Mouse (Mus musculus): Measurements from ENCODE around the gene Hhipl1. TPM values are rescaled to one million over a fixed set of nuclear protein-coding genes. Genes with fewer than 3 reads are reported as not detected.

Gene Hhipl1
- polyA plus RNA-seq, 1 experiment from 2014 or later = 0.24 TPM

DNA sequence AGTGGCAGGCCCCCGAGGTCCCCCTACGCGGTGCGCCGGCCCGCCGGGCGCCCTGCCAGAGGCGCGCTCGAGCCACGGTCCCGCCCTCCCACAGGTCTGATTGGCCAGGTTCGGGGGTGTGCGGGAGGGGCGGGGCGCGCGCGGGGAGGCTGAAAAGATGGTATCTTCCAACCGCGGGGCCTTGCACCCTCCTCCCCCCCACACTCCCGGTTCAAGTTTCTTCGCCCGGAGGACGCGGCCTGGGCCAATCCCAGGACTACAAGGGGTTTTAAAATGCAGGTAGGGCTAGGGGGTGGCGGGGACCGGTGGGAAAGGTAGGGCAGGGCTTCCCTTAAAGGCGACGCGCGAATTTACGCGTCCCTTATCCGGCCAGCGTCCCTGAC is 30.6 kb upstream of the Hhipl1 start:
- Histone ChIP-seq H3K9ac (ENCODE audit: low read length) (peak overlapping the region; percentile 63), H3K27me3 (ENCODE audit: control insufficient read depth, insufficient read depth, low read length) (no peaks in the 10 kb centered on the region), H3K27ac (replicated peaks) (peak overlapping the region; percentile 77), H3K4me2 (replicated peaks; ENCODE audit: low read depth) (peak overlapping the region; percentile 99), H3K36me3 (ENCODE audit: control insufficient read depth, insufficient read depth, low read length) (no peaks in the 10 kb centered on the region), H3K9me3 (ENCODE audit: control insufficient read depth, low read length) (no peaks in the 10 kb centered on the region), H3K4me3 (ENCODE audit: low read depth, low read length) (peak overlapping the region; percentile 66), H3K4me1 (replicated peaks; ENCODE audit: control insufficient read depth, insufficient read depth) (peaks cover 16% of the 10 kb centered on the region)
- peak; percentile 96 for ATAC-seq (ENCODE audit: low FRiP score, low TSS enrichment)
- DNase-seq (ENCODE audit: low spot score) = peak; percentile 99
- TF ChIP-seq CTCF (IDR thresholded peaks at IDR 0.05; ENCODE audit: low read depth) (no peak), EP300 (optimal IDR thresholded peaks at IDR 0.05) (no peak)
- under 1% methylated on average over 32 of the region's 37 CpGs for WGBS

GRCm38 (mm10) chr12:108275920-108276822 is 29.9 kb upstream of the Hhipl1 start:
- Histone ChIP-seq H3K9me3 (ENCODE audit: control insufficient read depth, low read length) (no peaks in the 10 kb centered on the region), H3K4me1 (replicated peaks; ENCODE audit: control insufficient read depth, insufficient read depth) (peaks cover 16% of the 10 kb centered on the region; the same call in 1 of the 2 replicates)
- 1% methylated on average over 46 of the region's 47 CpGs for WGBS

GRCm38 (mm10) chr12:108277341-108277841 is 28.7 kb upstream of the Hhipl1 start:
- no peak overlapping the region for H3K27ac ChIP-seq (replicated peaks)
- H3K9ac ChIP-seq (ENCODE audit: low read length) = no peak overlapping the region
- no peak overlapping the region for H3K4me3 ChIP-seq (ENCODE audit: low read depth, low read length)
- no peaks in the 10 kb centered on the region for H3K9me3 ChIP-seq (ENCODE audit: control insufficient read depth, low read length)
- no peaks in the 10 kb centered on the region for H3K36me3 ChIP-seq (ENCODE audit: control insufficient read depth, insufficient read depth, low read length)
- ATAC-seq (ENCODE audit: low FRiP score, low TSS enrichment) = no peak
- 24% methylated on average over 12 of the region's 12 CpGs for WGBS
- H3K4me1 ChIP-seq (replicated peaks; ENCODE audit: control insufficient read depth, insufficient read depth) = peaks cover 16% of the 10 kb centered on the region; the same call in 1 of the 2 replicates
- TF ChIP-seq EP300 (optimal IDR thresholded peaks at IDR 0.05) (no peak), CTCF (IDR thresholded peaks at IDR 0.05; ENCODE audit: low read depth) (0 out of 2 replicates have a peak, but pooled peaks have one; percentile 11)
- DNase-seq (ENCODE audit: low spot score) = peak; percentile 55
- H3K4me2 ChIP-seq (replicated peaks; ENCODE audit: low read depth) = no peak overlapping the region
- no peaks in the 10 kb centered on the region for H3K27me3 ChIP-seq (ENCODE audit: control insufficient read depth, insufficient read depth, low read length)

More at GRCm38 (mm10) chr12:108275920-108276822, 29.9 kb upstream of the Hhipl1 start:
- H3K27ac ChIP-seq (replicated peaks) = peak overlapping the region; percentile 77
- TF ChIP-seq CTCF (IDR thresholded peaks at IDR 0.05; ENCODE audit: low read depth) (no peak), EP300 (optimal IDR thresholded peaks at IDR 0.05) (no peak)
- DNase-seq (ENCODE audit: low spot score) (peak; percentile 56), ATAC-seq (ENCODE audit: low FRiP score, low TSS enrichment) (peak; percentile 4)
- H3K9ac ChIP-seq (ENCODE audit: low read length) = peak overlapping the region; percentile 63
- peak overlapping the region; percentile 66 for H3K4me3 ChIP-seq (ENCODE audit: low read depth, low read length)
- no peaks in the 10 kb centered on the region for H3K36me3 ChIP-seq (ENCODE audit: control insufficient read depth, insufficient read depth, low read length)
- no peaks in the 10 kb centered on the region for H3K27me3 ChIP-seq (ENCODE audit: control insufficient read depth, insufficient read depth, low read length)
- H3K4me2 ChIP-seq (replicated peaks; ENCODE audit: low read depth) = peak overlapping the region; percentile 99

DNA sequence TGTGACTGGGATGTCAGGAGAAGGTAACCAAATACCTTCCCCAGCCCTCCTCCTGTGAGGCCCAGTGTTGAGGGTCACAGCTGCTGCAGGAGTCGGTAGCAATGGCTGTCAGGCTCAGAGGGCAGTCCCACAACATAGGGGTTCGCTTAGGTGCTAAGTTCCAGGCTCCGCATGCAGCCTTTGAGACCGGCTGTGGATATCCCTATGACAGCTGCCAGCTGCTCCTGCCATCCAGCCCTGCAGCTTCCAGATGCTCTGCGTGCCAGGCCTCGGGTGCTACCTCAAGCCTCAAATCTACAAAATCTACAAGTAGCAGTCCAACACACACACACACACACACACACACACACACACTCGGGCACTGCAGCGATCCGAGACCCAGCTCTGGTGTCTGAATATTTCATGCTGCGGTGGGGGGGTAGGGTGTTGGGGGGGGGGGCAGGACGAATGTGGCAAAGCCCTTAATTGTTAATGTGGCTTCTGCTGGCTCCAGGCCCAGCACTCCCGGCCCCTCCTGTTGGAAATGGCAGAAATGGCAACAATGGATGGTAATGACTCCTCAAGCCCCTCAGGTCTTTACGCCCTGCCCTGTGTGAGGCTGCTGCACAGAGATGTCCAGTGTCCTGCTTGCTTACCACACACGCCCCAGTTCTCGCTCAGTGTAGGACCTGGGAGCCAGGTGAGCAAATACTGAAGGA is 27.7 kb upstream of the Hhipl1 start:
- ATAC-seq (ENCODE audit: low FRiP score, low TSS enrichment) (no peak), DNase-seq (ENCODE audit: low spot score) (no peak)
- no peaks in the 10 kb centered on the region for H3K9me3 ChIP-seq (ENCODE audit: control insufficient read depth, low read length)
- 35% methylated on average over 15 of the region's 15 CpGs for WGBS
- no peak overlapping the region for H3K4me3 ChIP-seq (ENCODE audit: low read depth, low read length)
- H3K4me1 ChIP-seq (replicated peaks; ENCODE audit: control insufficient read depth, insufficient read depth) = peaks cover 12% of the 10 kb centered on the region; the same call in 1 of the 2 replicates
- no peak overlapping the region for H3K9ac ChIP-seq (ENCODE audit: low read length)
- H3K4me2 ChIP-seq (replicated peaks; ENCODE audit: low read depth) = no peak overlapping the region
- no peak overlapping the region for H3K27ac ChIP-seq (replicated peaks)
- TF ChIP-seq EP300 (optimal IDR thresholded peaks at IDR 0.05) (no peak), CTCF (IDR thresholded peaks at IDR 0.05; ENCODE audit: low read depth) (no peak)
- H3K36me3 ChIP-seq (ENCODE audit: control insufficient read depth, insufficient read depth, low read length) = no peaks in the 10 kb centered on the region
- no peaks in the 10 kb centered on the region for H3K27me3 ChIP-seq (ENCODE audit: control insufficient read depth, insufficient read depth, low read length)

DNA sequence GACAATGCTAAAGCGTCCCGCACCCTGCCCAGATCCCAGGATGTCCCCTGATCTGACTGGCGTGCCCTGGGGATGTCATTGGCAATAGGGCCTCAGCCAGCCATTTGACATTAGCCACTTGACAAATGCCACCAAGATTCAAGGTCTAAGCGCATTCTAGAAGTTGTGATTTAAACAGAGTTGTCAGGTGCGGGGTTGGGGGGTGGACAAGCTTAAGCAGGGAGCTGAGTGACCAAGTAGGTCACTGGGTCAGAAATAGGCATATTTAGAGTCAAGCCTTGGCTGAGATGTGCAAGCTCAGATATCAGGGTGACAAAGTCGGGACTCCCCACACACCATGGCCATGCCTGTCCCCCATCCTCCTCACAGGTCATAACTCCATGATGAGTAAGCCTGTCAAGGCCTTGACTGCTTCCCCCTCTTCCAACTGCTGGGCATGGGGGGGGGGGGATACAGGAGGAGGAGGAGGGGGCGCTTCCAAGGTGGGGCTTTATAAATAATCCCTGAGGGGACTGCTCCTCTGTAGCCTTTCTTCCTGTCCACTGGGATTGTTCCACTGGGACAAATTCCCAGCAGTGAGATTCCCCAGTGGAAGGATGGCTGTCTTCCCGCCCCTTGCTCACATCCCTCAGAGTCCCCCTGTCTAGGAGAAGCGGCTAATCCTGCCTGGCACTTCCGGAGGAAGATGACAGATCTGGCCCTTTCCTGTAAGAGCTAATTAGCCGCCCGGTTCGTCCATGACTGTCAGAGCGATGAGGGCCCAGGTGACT is 21.4 kb upstream of the Hhipl1 start:
- Histone ChIP-seq H3K27ac (replicated peaks) (peak overlapping the region; percentile 13; the same call in 1 of the 2 replicates), H3K9me3 (ENCODE audit: control insufficient read depth, low read length) (no peaks in the 10 kb centered on the region), H3K4me3 (ENCODE audit: low read depth, low read length) (no peak overlapping the region), H3K27me3 (ENCODE audit: control insufficient read depth, insufficient read depth, low read length) (no peaks in the 10 kb centered on the region), H3K36me3 (ENCODE audit: control insufficient read depth, insufficient read depth, low read length) (no peaks in the 10 kb centered on the region), H3K4me2 (replicated peaks; ENCODE audit: low read depth) (no peak overlapping the region), H3K4me1 (replicated peaks; ENCODE audit: control insufficient read depth, insufficient read depth) (peaks cover 6% of the 10 kb centered on the region), H3K9ac (ENCODE audit: low read length) (no peak overlapping the region)
- 48% methylated on average over 13 of the region's 14 CpGs for WGBS
- ATAC-seq (ENCODE audit: low FRiP score, low TSS enrichment) (peak; percentile 16; the same call in 1 of the 2 replicates), DNase-seq (ENCODE audit: low spot score) (no peak)
- no peak for TF ChIP-seq CTCF (IDR thresholded peaks at IDR 0.05; ENCODE audit: low read depth)
- TF ChIP-seq EP300 (optimal IDR thresholded peaks at IDR 0.05) = no peak
